ENCODE assay signal across 23 mouse cellular contexts in the genomic region with DNA sequence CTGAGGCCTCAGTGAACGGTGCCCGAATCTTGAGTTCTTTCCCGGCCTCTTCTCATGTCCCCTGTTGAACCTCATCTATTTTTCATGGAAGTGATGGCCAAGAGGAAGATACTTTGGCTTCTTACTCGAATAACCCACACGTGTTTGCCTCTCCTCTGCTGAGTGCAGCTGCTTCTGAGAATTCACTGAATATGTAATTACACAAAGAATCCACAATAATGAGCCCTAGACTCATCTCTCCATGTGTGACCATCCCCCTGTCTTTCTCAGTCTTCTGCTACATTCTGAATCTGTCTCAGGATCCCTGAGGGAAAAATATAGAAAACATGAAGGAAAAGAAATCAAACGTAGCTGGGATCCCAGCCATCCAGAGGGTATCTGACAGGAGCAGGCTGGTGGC. TPM values are rescaled to one million over a fixed set of nuclear protein-coding genes. Genes with fewer than 3 reads are reported as not detected.
DNase-seq lines count a peak whose midpoint lies in the region; ATAC-seq lines count a peak whose summit lies in the region.
"Had no signal": no experiment of that assay in that cellular context is flagged by ENCODE, and none has a peak within 500 bp of the region (broad histone marks: within the 10 kb centered on the region; RNA-seq: fewer than 3 reads in every experiment).

No protein-coding gene starts in this region.

- no peak overlapping the region for H3K4me2 ChIP-seq in embryonic facial prominence, embryonic 13.5 days
- H3K4me2 ChIP-seq: forebrain, embryonic 12.5 days had no signal

- peaks cover 21% of the 10 kb centered on the region for H3K4me1 ChIP-seq in embryonic facial prominence, embryonic 13.5 days
- H3K4me1 ChIP-seq in embryonic facial prominence, embryonic 10.5 days: 0 out of 2 replicates have a peak, but pooled peaks cover 6% of the 10 kb centered on the region
- H3K4me1 ChIP-seq: forebrain, embryonic 12.5 days had no signal

- H3K27me3 ChIP-seq in embryonic facial prominence, embryonic 13.5 days: no peaks in the 10 kb centered on the region
- no peaks in the 10 kb centered on the region; the same call in 1 of the 2 replicates for H3K27me3 ChIP-seq in embryonic facial prominence, embryonic 10.5 days (replicated peaks; ENCODE audit: low read depth, poor library complexity, severe bottlenecking)
- H3K27me3 ChIP-seq: forebrain, embryonic 12.5 days; Patski had no signal

- peak overlapping the region; percentile 23; the same call in 1 of the 2 replicates for H3K27ac ChIP-seq in embryonic facial prominence, embryonic 13.5 days
- no peak overlapping the region for H3K27ac ChIP-seq in embryonic facial prominence, embryonic 10.5 days (replicated peaks)
- H3K27ac ChIP-seq: forebrain, embryonic 12.5 days had no signal

- no peak for DNase-seq in embryonic facial prominence, embryonic 10.5 days (ENCODE audit: low spot score)
- no peak for DNase-seq in frontal cortex, adult 2 months (ENCODE audit: extremely low spot score in 1 of 2, low spot score in 1 of 2)
- DNase-seq in heart, postnatal 4 days: no peak
- DNase-seq: adrenal gland, adult 8-10 months; adrenal gland, postnatal 14 days; adrenal gland, postnatal 36 days; B cell, adult 2 months; cerebellum, adult 11-12 months; cerebellum, adult 2 months; cerebellum, adult 9-10 months; cerebellum, postnatal 10 days; cerebellum, postnatal 25 days had no signal

- H3K4me3 ChIP-seq in embryonic facial prominence, embryonic 13.5 days: no peak overlapping the region
- no peak overlapping the region for H3K4me3 ChIP-seq in embryonic facial prominence, embryonic 10.5 days
- H3K4me3 ChIP-seq: forebrain, embryonic 12.5 days had no signal

- no peak overlapping the region for H3K9ac ChIP-seq in embryonic facial prominence, embryonic 13.5 days
- H3K9ac ChIP-seq: forebrain, embryonic 12.5 days had no signal

- ATAC-seq in embryonic facial prominence, embryonic 13.5 days (ENCODE audit: insufficient number of reproducible peaks, insufficient read depth, low FRiP score, low TSS enrichment, low read depth): no peak
- peak; percentile 64 for ATAC-seq in frontal cortex, adult (ENCODE audit: low TSS enrichment)
- ATAC-seq: activated CD4-positive, CD25-positive, alpha-beta regulatory T cell, adult 4 months; CD4-positive, CD25-positive, alpha-beta regulatory T cell, adult 4 months; forebrain, embryonic 14.5 days; forebrain, embryonic 16.5 days; Patski had no signal

- no peaks in the 10 kb centered on the region for H3K36me3 ChIP-seq in embryonic facial prominence, embryonic 13.5 days
- H3K36me3 ChIP-seq in embryonic facial prominence, embryonic 10.5 days (replicated peaks): no peaks in the 10 kb centered on the region
- H3K36me3 ChIP-seq: forebrain, embryonic 12.5 days; G1E had no signal

- 62% methylated on average over 6 of the region's 6 CpGs for WGBS in embryonic facial prominence, embryonic 13.5 days
- 87% methylated on average over 6 of the region's 6 CpGs for WGBS in embryonic facial prominence, embryonic 10.5 days

- H3K9me3 ChIP-seq in embryonic facial prominence, embryonic 13.5 days: no peaks in the 10 kb centered on the region
- H3K9me3 ChIP-seq in embryonic facial prominence, embryonic 10.5 days: no peaks in the 10 kb centered on the region
- H3K9me3 ChIP-seq: forebrain, embryonic 12.5 days had no signal

RNA-seq across cellular contexts. Expression of a gene that starts 32.5 kb away (rescaled TPM):
- polyA plus RNA-seq in embryonic facial prominence, embryonic 13.5 days (2015; fragmentation: Nextera tagmentation; extraction: Ambion mirVana): 0.32 TPM in 1 of 2 replicates, not detected in the other
- polyA plus RNA-seq in embryonic facial prominence, embryonic 10.5 days (2016; fragmentation: Nextera tagmentation; extraction: Ambion mirVana): 0.20 TPM in 1 of 2 replicates, not detected in the other
- polyA plus RNA-seq in frontal cortex, adult 2 months (2012; rRNA removed): 0.56 and 0.92 TPM in 2 replicates
- total RNA-seq in heart, postnatal 4 days (2021): not detected
- total RNA-seq: adrenal gland, adult 18-20 months; adrenal gland, adult 8-10 months; adrenal gland, postnatal 14 days; adrenal gland, postnatal 36 days had no signal
- polyA plus RNA-seq: activated CD4-positive, CD25-positive, alpha-beta regulatory T cell, adult 4 months; CD4-positive, CD25-positive, alpha-beta regulatory T cell, adult 4 months; embryonic facial prominence, embryonic 11.5 days; G1E had no signal
